Mouse (Mus musculus): ENCODE results near the gene Mrm2.

- TF ChIP-seq ZMIZ1 (IDR thresholded peaks at IDR 0.05; ENCODE audit: low read depth, low read length) (no peak), ELF1 (IDR thresholded peaks at IDR 0.05; ENCODE audit: low read depth, low read length) (no peak), POLR2A (IDR thresholded peaks at IDR 0.05; ENCODE audit: low read depth, low read length) (no peak), CTCF (conservative IDR thresholded peaks at IDR 0.05 in 1 of 2, IDR thresholded peaks at IDR 0.05 in 1 of 2; ENCODE audit: low read depth in 2 of 2, low read length in 2 of 2) (peak in 1 of 2 experiments; percentile 78; a peak in 2 of 4 replicates), ZKSCAN1 (IDR thresholded peaks at IDR 0.05; ENCODE audit: borderline replicate concordance, low read depth, low read length) (no peak), MAFK (IDR thresholded peaks at IDR 0.05; ENCODE audit: insufficient replicate concordance, low read length) (no peak), EP300 (IDR thresholded peaks at IDR 0.05; ENCODE audit: low read length) (no peak), TCF12 (IDR thresholded peaks at IDR 0.05; ENCODE audit: low read depth, low read length) (no peak), USF1 (IDR thresholded peaks at IDR 0.05; ENCODE audit: low read depth, low read length) (no peak), KAT2A (IDR thresholded peaks at IDR 0.05; ENCODE audit: insufficient replicate concordance, low read length) (no peak), GABPA (IDR thresholded peaks at IDR 0.05; ENCODE audit: insufficient replicate concordance, low read depth, low read length) (no peak)
Measured at GRCm38 (mm10) chr5:140333631-140334030, 1.9 kb upstream of the Mrm2 start.
